15 mouse cellular contexts compared by ENCODE assay signal in genomic region chr3:99310877-99311276, GRCm38 (mm10).
DNase-seq lines count a peak whose midpoint lies in the region; ATAC-seq and TF ChIP-seq lines count a peak whose summit lies in the region.
"Had no signal": no experiment of that assay in that cellular context is flagged by ENCODE, and none has a peak within 500 bp of the region (broad histone marks: within the 10 kb centered on the region; RNA-seq: fewer than 3 reads in every experiment).

No protein-coding gene starts in this region.

- no peak overlapping the region for H3K9ac ChIP-seq in hindbrain, embryonic 11.5 days (ENCODE audit: low read depth, low read length)
- no peak overlapping the region for H3K9ac ChIP-seq in hindbrain, postnatal 0 days (replicated peaks; ENCODE audit: low read length)
- H3K9ac ChIP-seq in midbrain, embryonic 14.5 days (replicated peaks; ENCODE audit: low read length) = no peak overlapping the region
- no peak overlapping the region for H3K9ac ChIP-seq in midbrain, embryonic 16.5 days (ENCODE audit: low read depth, low read length)
- no peak overlapping the region for H3K9ac ChIP-seq in liver, postnatal 0 days (replicated peaks)
- H3K9ac ChIP-seq: heart, embryonic 13.5 days; liver, embryonic 15.5 days had no signal

- H3K4me2 ChIP-seq in hindbrain, embryonic 11.5 days (replicated peaks; ENCODE audit: low read depth, low read length) = no peak overlapping the region
- no peak overlapping the region for H3K4me2 ChIP-seq in hindbrain, postnatal 0 days (ENCODE audit: low read depth, low read length)
- no peak overlapping the region for H3K4me2 ChIP-seq in midbrain, embryonic 14.5 days (ENCODE audit: low read length)
- H3K4me2 ChIP-seq in midbrain, embryonic 16.5 days (ENCODE audit: low read length) = no peak overlapping the region
- H3K4me2 ChIP-seq in liver, postnatal 0 days (ENCODE audit: low read depth, low read length) = no peak overlapping the region
- H3K4me2 ChIP-seq: heart, embryonic 13.5 days; liver, embryonic 15.5 days had no signal

- H3K9me3 ChIP-seq in hindbrain, embryonic 11.5 days (ENCODE audit: control insufficient read depth, low read length) = no peaks in the 10 kb centered on the region
- no peaks in the 10 kb centered on the region for H3K9me3 ChIP-seq in hindbrain, postnatal 0 days (ENCODE audit: low read length)
- H3K9me3 ChIP-seq in midbrain, embryonic 14.5 days (ENCODE audit: control insufficient read depth, low read length) = no peaks in the 10 kb centered on the region
- H3K9me3 ChIP-seq in midbrain, embryonic 16.5 days (replicated peaks; ENCODE audit: control insufficient read depth, low read length, poor library complexity, severe bottlenecking) = no peaks in the 10 kb centered on the region
- H3K9me3 ChIP-seq in liver, postnatal 0 days (ENCODE audit: low read length) = no peaks in the 10 kb centered on the region
- H3K9me3 ChIP-seq: heart, embryonic 13.5 days; liver, embryonic 15.5 days had no signal

- no peaks in the 10 kb centered on the region for H3K36me3 ChIP-seq in hindbrain, embryonic 11.5 days (ENCODE audit: control insufficient read depth, insufficient read depth, low read length)
- no peaks in the 10 kb centered on the region for H3K36me3 ChIP-seq in hindbrain, postnatal 0 days (ENCODE audit: insufficient read depth, low read length)
- H3K36me3 ChIP-seq in midbrain, embryonic 14.5 days (ENCODE audit: control insufficient read depth, insufficient read depth, low read length) = no peaks in the 10 kb centered on the region
- H3K36me3 ChIP-seq in midbrain, embryonic 16.5 days (ENCODE audit: control insufficient read depth, insufficient read depth, low read length) = no peaks in the 10 kb centered on the region
- no peaks in the 10 kb centered on the region for H3K36me3 ChIP-seq in liver, postnatal 0 days (replicated peaks; ENCODE audit: insufficient read depth, low read length)
- H3K36me3 ChIP-seq: heart, embryonic 13.5 days; liver, embryonic 15.5 days had no signal

- TF ChIP-seq EP300 in liver, postnatal 0 days (IDR thresholded peaks at IDR 0.05; ENCODE audit: low read depth) = no peak

- no peak overlapping the region for H3K27ac ChIP-seq in hindbrain, embryonic 11.5 days (ENCODE audit: low read depth, low read length)
- no peak overlapping the region for H3K27ac ChIP-seq in hindbrain, postnatal 0 days
- no peak overlapping the region for H3K27ac ChIP-seq in midbrain, embryonic 14.5 days (replicated peaks; ENCODE audit: low read depth, low read length)
- no peak overlapping the region for H3K27ac ChIP-seq in midbrain, embryonic 16.5 days (ENCODE audit: low read length)
- no peak overlapping the region for H3K27ac ChIP-seq in liver, postnatal 0 days (ENCODE audit: low read depth)
- H3K27ac ChIP-seq: heart, embryonic 13.5 days; left cerebral cortex, adult 2 months; liver, embryonic 15.5 days had no signal

- TF ChIP-seq CTCF in hindbrain, postnatal 0 days (IDR thresholded peaks at IDR 0.05; ENCODE audit: low read depth) = no peak
- TF ChIP-seq CTCF in liver, postnatal 0 days (IDR thresholded peaks at IDR 0.05; ENCODE audit: low read depth) = no peak

- H3K4me3 ChIP-seq in hindbrain, embryonic 11.5 days (ENCODE audit: low read depth, low read length) = no peak overlapping the region
- no peak overlapping the region for H3K4me3 ChIP-seq in hindbrain, postnatal 0 days (ENCODE audit: low read length)
- no peak overlapping the region for H3K4me3 ChIP-seq in midbrain, embryonic 14.5 days (replicated peaks; ENCODE audit: low read depth, low read length)
- H3K4me3 ChIP-seq in midbrain, embryonic 16.5 days (ENCODE audit: low read depth, low read length) = no peak overlapping the region
- no peak overlapping the region for H3K4me3 ChIP-seq in liver, postnatal 0 days (ENCODE audit: low read depth, low read length)
- H3K4me3 ChIP-seq: heart, embryonic 13.5 days; left cerebral cortex, adult 2 months; liver, embryonic 15.5 days had no signal

- DNase-seq in hindbrain, embryonic 11.5 days (ENCODE audit: low spot score) = peak; percentile 47
- DNase-seq in hindbrain, postnatal 0 days (ENCODE audit: low spot score) = no peak
- DNase-seq in midbrain, embryonic 14.5 days = peak; percentile 19
- DNase-seq in embryo, embryonic 11 days = peak; percentile 58
- DNase-seq in yolk sac, embryonic 10.5 days (ENCODE audit: low spot score) = peak; percentile 2
- no peak for DNase-seq in liver, postnatal 0 days
- DNase-seq: cerebellum, adult 11-12 months; kidney, adult 18-20 months; thymus, postnatal 14 days had no signal

- no peaks in the 10 kb centered on the region for H3K27me3 ChIP-seq in hindbrain, embryonic 11.5 days (ENCODE audit: control insufficient read depth, insufficient read depth, low read length)
- no peaks in the 10 kb centered on the region for H3K27me3 ChIP-seq in hindbrain, postnatal 0 days (ENCODE audit: insufficient read depth, low read length)
- no peaks in the 10 kb centered on the region for H3K27me3 ChIP-seq in midbrain, embryonic 14.5 days (ENCODE audit: control insufficient read depth, insufficient read depth, low read length)
- H3K27me3 ChIP-seq in midbrain, embryonic 16.5 days (ENCODE audit: control insufficient read depth, insufficient read depth, low read depth, low read length) = no peaks in the 10 kb centered on the region
- no peaks in the 10 kb centered on the region for H3K27me3 ChIP-seq in liver, postnatal 0 days (ENCODE audit: insufficient read depth, low read length)
- H3K27me3 ChIP-seq: heart, embryonic 13.5 days; liver, embryonic 15.5 days had no signal

- WGBS in hindbrain, embryonic 11.5 days = 66% methylated on average over 2 of the region's 2 CpGs
- 61% methylated on average over 2 of the region's 2 CpGs for WGBS in hindbrain, postnatal 0 days
- WGBS in midbrain, embryonic 14.5 days = 72% methylated on average over 2 of the region's 2 CpGs
- 60% methylated on average over 2 of the region's 2 CpGs for WGBS in midbrain, embryonic 16.5 days
- 44% methylated on average over 2 of the region's 2 CpGs for WGBS in liver, postnatal 0 days (ENCODE audit: insufficient replicate concordance)

- ATAC-seq in hindbrain, embryonic 11.5 days (ENCODE audit: low FRiP score) = no peak
- ATAC-seq in hindbrain, postnatal 0 days = no peak
- ATAC-seq in midbrain, embryonic 14.5 days (ENCODE audit: low FRiP score, low TSS enrichment) = no peak
- no peak for ATAC-seq in midbrain, embryonic 16.5 days
- ATAC-seq in erythroblast, adult 5-6 weeks (replicated peaks; ENCODE audit: low FRiP score, poor library complexity, severe bottlenecking) = no peak
- ATAC-seq in liver, postnatal 0 days = no peak
- ATAC-seq: CD4-positive, CD25-positive, alpha-beta regulatory T cell, adult 4 months had no signal

- no peaks in the 10 kb centered on the region for H3K4me1 ChIP-seq in hindbrain, embryonic 11.5 days (replicated peaks; ENCODE audit: control insufficient read depth, insufficient read depth, low read length)
- no peaks in the 10 kb centered on the region for H3K4me1 ChIP-seq in hindbrain, postnatal 0 days (ENCODE audit: insufficient read depth, low read length)
- H3K4me1 ChIP-seq in midbrain, embryonic 14.5 days (ENCODE audit: control insufficient read depth, insufficient read depth, low read length) = no peaks in the 10 kb centered on the region
- H3K4me1 ChIP-seq in midbrain, embryonic 16.5 days (ENCODE audit: control insufficient read depth, insufficient read depth, low read length) = no peaks in the 10 kb centered on the region
- no peaks in the 10 kb centered on the region for H3K4me1 ChIP-seq in liver, postnatal 0 days (ENCODE audit: insufficient read depth)
- H3K4me1 ChIP-seq: heart, embryonic 13.5 days; liver, embryonic 15.5 days had no signal

Comparison
In these comparisons a context has a peak if more than half of its experiments do, and no peak if none do; other contexts are left out.
1. DNase-seq: peak in hindbrain, embryonic 11.5 days (single experiment), midbrain, embryonic 14.5 days (single experiment), embryo, embryonic 11 days (single experiment) and yolk sac, embryonic 10.5 days (single experiment); none in hindbrain, postnatal 0 days (single experiment) and liver, postnatal 0 days (single experiment).